Mouse (Mus musculus): ENCODE measurements around the gene Gpr160.

GRCm38 (mm10) chr3:30876709-30877108, 21.0 kb downstream of the Gpr160 start:
- TF ChIP-seq CTCF (IDR thresholded peaks at IDR 0.05; ENCODE audit: low read depth) (no peak), EP300 (optimal IDR thresholded peaks at IDR 0.05) (no peak)
